Mouse (Mus musculus): ENCODE measurements around the gene Anapc1. TPM values are rescaled to one million over a fixed set of nuclear protein-coding genes. Genes with fewer than 3 reads are reported as not detected.

The Anapc1 gene
- total and polyA plus RNA-seq, 3 experiments, result 94.8 to 196 (median 123) TPM

DNA sequence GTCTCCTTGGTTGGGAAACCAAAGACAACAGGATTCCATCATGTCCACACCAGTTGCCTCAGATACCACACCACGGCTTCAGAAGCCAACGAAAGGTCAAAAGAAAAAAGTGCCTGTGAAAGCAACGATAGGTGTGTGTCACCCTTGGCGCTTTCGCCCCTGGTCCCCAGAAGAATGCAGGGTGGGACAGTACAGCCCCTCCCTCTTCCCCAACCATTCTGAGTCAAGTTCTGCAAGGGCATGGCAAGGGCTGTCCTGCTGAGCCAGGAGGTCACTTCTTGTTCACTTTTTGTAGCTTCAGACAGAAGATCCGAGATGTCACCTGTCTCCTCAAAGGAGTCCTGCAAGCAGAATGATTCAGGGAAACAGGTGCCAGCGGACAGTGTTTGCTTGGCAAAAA is 94.9 kb downstream of the Anapc1 start:
- Histone ChIP-seq H3K27ac (ENCODE audit: control insufficient read depth, low read depth, low read length) (no peak overlapping the region), H3K4me1 (ENCODE audit: control insufficient read depth in 1 of 2, insufficient read depth in 2 of 2, low read length in 2 of 2) (no peaks in the 10 kb centered on the region), H3K79me2 (ENCODE audit: control insufficient read depth, insufficient read depth, low read length, poor library complexity) (no peaks in the 10 kb centered on the region), H3K36me3 (ENCODE audit: control insufficient read depth in 1 of 2, insufficient read depth in 2 of 2, low read length in 2 of 2) (no peaks in the 10 kb centered on the region), H3K9ac (ENCODE audit: control insufficient read depth, low read depth, low read length, poor library complexity, severe bottlenecking) (no peak overlapping the region), H3K27me3 (ENCODE audit: control insufficient read depth in 1 of 2, insufficient read depth in 2 of 2, low read length in 2 of 2) (peaks cover 3 to 4% of the 10 kb centered on the region in 2 experiments; a peak in 3 of 4 replicates), H3K9me3 (replicated peaks; ENCODE audit: insufficient read depth, low read length) (no peaks in the 10 kb centered on the region), H3K4me3 (ENCODE audit: control insufficient read depth in 1 of 2, insufficient read depth in 1 of 2, low read depth in 2 of 2, low read length in 2 of 2) (no peak overlapping the region)
- DNase-seq (ENCODE audit: low read depth, low spot score), result no peak
- TF ChIP-seq NRF1 (IDR thresholded peaks at IDR 0.05; ENCODE audit: insufficient read depth, low read depth, low read length, poor library complexity, severe bottlenecking), result no peak
- TF ChIP-seq ETS1 (IDR thresholded peaks at IDR 0.05; ENCODE audit: low read depth, low read length), result no peak
- no peak for TF ChIP-seq RCOR1 (IDR thresholded peaks at IDR 0.05; ENCODE audit: low read depth, low read length)
- no peak for TF ChIP-seq ZC3H11A (IDR thresholded peaks at IDR 0.05; ENCODE audit: low read depth, low read length)
- no peak for TF ChIP-seq POLR2AphosphoS5 (IDR thresholded peaks at IDR 0.05; ENCODE audit: borderline replicate concordance, low read depth, low read length)
- no peak for TF ChIP-seq JUND (IDR thresholded peaks at IDR 0.05; ENCODE audit: low read depth, low read length)
- no peak for TF ChIP-seq TAL1 (IDR thresholded peaks at IDR 0.05; ENCODE audit: low read length)
- TF ChIP-seq TCF12 (IDR thresholded peaks at IDR 0.05; ENCODE audit: low read depth, low read length), result no peak

DNA sequence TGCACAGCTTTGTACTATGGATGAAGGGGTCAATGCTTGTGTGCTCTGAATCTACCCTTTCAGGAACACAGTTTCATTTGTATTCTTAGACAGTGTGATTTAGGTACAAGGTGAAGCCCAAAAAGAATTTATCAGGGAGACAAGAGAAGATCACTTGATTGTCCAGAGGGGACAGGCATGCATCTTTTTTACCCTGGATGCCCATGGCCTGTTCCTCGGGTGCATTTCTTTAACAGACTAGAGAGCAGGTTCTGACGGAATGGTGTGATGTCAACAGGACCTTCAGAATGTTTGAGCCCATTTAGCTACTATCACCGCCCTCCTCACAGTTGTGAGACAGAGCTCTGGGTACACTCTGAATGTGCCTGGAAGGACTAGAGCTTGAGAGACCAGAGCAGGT is 96.3 kb downstream of the Anapc1 start, which contains the start of gene Spdye4c:
Spdye4c (plus strand) TSS at position 301 of the 400 bp plus-strand sequence.
- no peak within 1 kb of the TSS for H3K4me3 ChIP-seq (ENCODE audit: control insufficient read depth in 1 of 2, insufficient read depth in 1 of 2, low read depth in 2 of 2, low read length in 2 of 2)
- TF ChIP-seq MYC (IDR thresholded peaks at IDR 0.05; ENCODE audit: low read depth, low read length) (no peak), ZKSCAN1 (IDR thresholded peaks at IDR 0.05; ENCODE audit: low read depth, low read length) (no peak), MXI1 (IDR thresholded peaks at IDR 0.05; ENCODE audit: low read depth, low read length) (no peak), CTCF (IDR thresholded peaks at IDR 0.05 in 2 of 3, conservative IDR thresholded peaks at IDR 0.05 in 1 of 3; ENCODE audit: control insufficient read depth in 1 of 3, insufficient read depth in 1 of 3, low read depth in 2 of 3, low read length in 3 of 3, poor library complexity in 1 of 3, severe bottlenecking in 1 of 3) (no peak), NELFE (IDR thresholded peaks at IDR 0.05; ENCODE audit: low read depth, low read length) (no peak), ZMIZ1 (IDR thresholded peaks at IDR 0.05; ENCODE audit: low read depth, low read length) (no peak), CHD2 (IDR thresholded peaks at IDR 0.05; ENCODE audit: low read length) (no peak), GABPA (IDR thresholded peaks at IDR 0.05; ENCODE audit: low read depth, low read length) (no peak), ELF1 (IDR thresholded peaks at IDR 0.05; ENCODE audit: low read depth, low read length) (no peak), TAL1 (IDR thresholded peaks at IDR 0.05; ENCODE audit: low read length) (no peak), ZNF384 (IDR thresholded peaks at IDR 0.05; ENCODE audit: low read depth, low read length) (no peak), KAT2A (conservative IDR thresholded peaks at IDR 0.05; ENCODE audit: low read depth, low read length) (no peak), BHLHE40 (IDR thresholded peaks at IDR 0.05; ENCODE audit: borderline replicate concordance, low read depth, low read length) (no peak), MAX (IDR thresholded peaks at IDR 0.05; ENCODE audit: low read length) (no peak), POLR2A (IDR thresholded peaks at IDR 0.05; ENCODE audit: control insufficient read depth in 1 of 2, insufficient read depth in 1 of 2, low read depth in 1 of 2, low read length in 2 of 2, poor library complexity in 1 of 2) (no peak), TCF12 (IDR thresholded peaks at IDR 0.05; ENCODE audit: low read depth, low read length) (no peak), NRF1 (IDR thresholded peaks at IDR 0.05; ENCODE audit: insufficient read depth, low read depth, low read length, poor library complexity, severe bottlenecking) (no peak), MAFK (IDR thresholded peaks at IDR 0.05; ENCODE audit: borderline replicate concordance, low read depth, low read length) (no peak)
- no peak within 1 kb of the TSS for H3K27ac ChIP-seq (ENCODE audit: control insufficient read depth, low read depth, low read length)
- no peaks in the 10 kb centered on the region for H3K79me2 ChIP-seq (ENCODE audit: control insufficient read depth, insufficient read depth, low read length, poor library complexity)
- H3K9me3 ChIP-seq (replicated peaks; ENCODE audit: insufficient read depth, low read length), result no peaks in the 10 kb centered on the region
- DNase-seq (ENCODE audit: low read depth, low spot score), result no peak
- H3K9ac ChIP-seq (ENCODE audit: control insufficient read depth, low read depth, low read length, poor library complexity, severe bottlenecking), result no peak within 1 kb of the TSS
- H3K36me3 ChIP-seq (ENCODE audit: control insufficient read depth in 1 of 2, insufficient read depth in 2 of 2, low read length in 2 of 2), result no peaks in the 10 kb centered on the region
- no peaks in the 10 kb centered on the region for H3K4me1 ChIP-seq (ENCODE audit: control insufficient read depth in 1 of 2, insufficient read depth in 2 of 2, low read length in 2 of 2)
- H3K27me3 ChIP-seq (ENCODE audit: control insufficient read depth in 1 of 2, insufficient read depth in 2 of 2, low read length in 2 of 2), result peaks cover 3 to 4% of the 10 kb centered on the region in 2 experiments; a peak in 3 of 4 replicates

Data from MEL (cell line).